Mouse (Mus musculus) liver, adult 2 months (tissue): Measurements from ENCODE around the gene Synm.

ENCODE experiments used
- CTCF ChIP-seq: fragments of 200-500 bp; IDR thresholded peaks from 2 replicates; pipeline ENCODE4 v1.5.1; 2011; ENCODE audit warnings: low read depth, low read length, control low read depth
- POLR2A ChIP-seq: fragments of 200-500 bp; IDR thresholded peaks from 2 replicates; pipeline ENCODE4 v1.6.1; 2011; ENCODE audit warnings: low read length, control low read depth; ENCODE audit not compliant: insufficient read depth; ENCODE audit errors: extremely low read depth

- TF ChIP-seq POLR2A (no peak), CTCF (no peak)
Measured at GRCm38 (mm10) chr7:67798476-67798875, 38.9 kb upstream of the Synm start.
